Mouse (Mus musculus) stomach, adult 2 months (tissue): ENCODE data around the gene Slc22a27. TPM values are rescaled to one million over a fixed set of nuclear protein-coding genes. Genes with fewer than 3 reads are reported as not detected.

ENCODE experiments used
- polyA plus RNA-seq: library from polyadenylated mRNA; depleted of rRNA; stranded (reverse); fragments of >200 nt; gene quantifications from 2 replicates; pipeline ENCODE4 v1.2.3, GENCODE M21; 2012; rRNA removed

The Slc22a27 gene
- not detected in 2 replicates for polyA plus RNA-seq

DNA sequence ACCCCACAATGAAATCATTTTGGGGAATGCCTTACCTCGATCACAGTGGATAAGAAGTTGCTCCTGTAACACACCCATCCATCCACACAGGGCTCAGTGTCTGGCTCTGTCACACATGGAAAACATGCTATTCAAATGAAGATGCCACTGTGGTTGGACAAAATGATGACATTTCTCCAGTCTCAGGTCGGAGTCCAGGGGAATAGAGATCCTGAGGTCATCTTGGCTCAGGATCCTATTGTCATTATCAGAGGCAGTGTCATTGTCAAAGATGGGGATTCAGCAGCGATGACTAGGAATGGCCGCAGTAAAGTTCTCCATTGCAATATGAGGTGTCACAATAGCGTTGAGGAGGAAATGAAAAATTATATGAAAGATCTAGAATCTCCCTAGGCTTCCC is at the start of gene Slc22a27:
TSS of gene Slc22a27 (minus strand) at position 101 of the 400 bp plus-strand sequence.

Other genes starting within 250 kb of the Slc22a27 start
- not detected in 2 replicates for gene Slc22a26, start 163.4 kb downstream of the Slc22a27 start, polyA plus RNA-seq
- gene Slc22a28, start 166.0 kb upstream of the Slc22a27 start, polyA plus RNA-seq = not detected in 2 replicates